ENCODE assay signal across 12 mouse cellular contexts in the genomic region with DNA sequence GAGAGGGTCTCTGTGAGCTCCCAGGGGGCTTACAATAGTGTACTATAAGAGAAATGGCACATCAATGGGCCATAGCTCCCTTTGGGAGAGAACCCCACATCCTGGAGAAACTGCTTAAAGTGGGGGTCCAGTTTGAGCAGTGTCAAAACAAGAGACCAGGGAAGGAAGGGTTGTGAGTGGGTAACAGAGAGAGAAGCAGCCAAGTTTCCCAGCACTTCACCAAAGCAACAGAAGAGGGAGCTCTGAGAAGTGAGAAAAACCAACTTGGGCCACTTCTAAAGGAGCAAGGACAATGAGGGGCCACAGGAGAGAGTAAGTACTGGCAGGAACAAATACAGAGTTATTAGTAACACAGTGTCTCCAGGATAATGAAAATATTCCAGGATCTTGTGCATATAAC. TPM values are rescaled to one million over a fixed set of nuclear protein-coding genes. Genes with fewer than 3 reads are reported as not detected.
A peak's percentile ranks its signal among the peaks of the same experiment; 100 is the strongest.
DNase-seq lines count a peak whose midpoint lies in the region; ATAC-seq and TF ChIP-seq lines count a peak whose summit lies in the region.
"Had no signal": no experiment of that assay in that cellular context is flagged by ENCODE, and none has a peak within 500 bp of the region (broad histone marks: within the 10 kb centered on the region; RNA-seq: fewer than 3 reads in every experiment).

No protein-coding gene starts in this region.

- H3K27ac ChIP-seq in heart, postnatal 0 days (ENCODE audit: low read depth) = no peak overlapping the region
- no peak overlapping the region for H3K27ac ChIP-seq in heart, embryonic 12.5 days (ENCODE audit: poor library complexity, severe bottlenecking)

- no peak overlapping the region for H3K4me3 ChIP-seq in heart, postnatal 0 days (ENCODE audit: low read depth, low read length)
- H3K4me3 ChIP-seq in heart, embryonic 12.5 days = no peak overlapping the region
- H3K4me3 ChIP-seq: erythroblast, embryonic 14.5 days had no signal

- H3K9me3 ChIP-seq in heart, postnatal 0 days (replicated peaks; ENCODE audit: control insufficient read depth, low read length) = no peaks in the 10 kb centered on the region
- H3K9me3 ChIP-seq in heart, embryonic 12.5 days (replicated peaks) = no peaks in the 10 kb centered on the region

- H3K9ac ChIP-seq in heart, postnatal 0 days (replicated peaks; ENCODE audit: low read depth, low read length) = no peak overlapping the region
- no peak overlapping the region for H3K9ac ChIP-seq in heart, embryonic 12.5 days

- no peaks in the 10 kb centered on the region for H3K4me1 ChIP-seq in heart, postnatal 0 days (ENCODE audit: control insufficient read depth, insufficient read depth)
- H3K4me1 ChIP-seq in heart, embryonic 12.5 days (replicated peaks) = peaks cover 10% of the 10 kb centered on the region; the same call in 1 of the 2 replicates

- no peaks in the 10 kb centered on the region for H3K36me3 ChIP-seq in heart, postnatal 0 days (replicated peaks; ENCODE audit: control insufficient read depth, insufficient read depth, low read length)
- H3K36me3 ChIP-seq in heart, embryonic 12.5 days = no peaks in the 10 kb centered on the region

- no peaks in the 10 kb centered on the region for H3K27me3 ChIP-seq in heart, postnatal 0 days (ENCODE audit: control insufficient read depth, insufficient read depth, low read length)
- H3K27me3 ChIP-seq in heart, embryonic 12.5 days (replicated peaks) = no peaks in the 10 kb centered on the region

- H3K4me2 ChIP-seq in heart, postnatal 0 days (ENCODE audit: low read depth, low read length) = no peak overlapping the region
- H3K4me2 ChIP-seq in heart, embryonic 12.5 days = no peak overlapping the region

- peak; percentile 53 for TF ChIP-seq CTCF in heart, postnatal 0 days (IDR thresholded peaks at IDR 0.05; ENCODE audit: low read depth)

- no peak for ATAC-seq in heart, postnatal 0 days (ENCODE audit: insufficient read depth, low read depth)
- ATAC-seq in heart, embryonic 12.5 days (ENCODE audit: insufficient number of reproducible peaks, low FRiP score) = no peak
- ATAC-seq in erythroid progenitor cell, adult 5-6 weeks (replicated peaks; ENCODE audit: low FRiP score, poor library complexity, severe bottlenecking) = no peak
- ATAC-seq: intestine, embryonic 16.5 days had no signal

- peak; percentile 23 for DNase-seq in heart, postnatal 0 days (ENCODE audit: low spot score)
- DNase-seq in A20 (ENCODE audit: low read depth, low spot score) (peak; percentile 24), R1 (ENCODE audit: low read depth, low spot score) (peak; percentile 24)
- peak; percentile 42 for DNase-seq in kidney, postnatal 10 days
- DNase-seq in ovary, postnatal 36 days (ENCODE audit: low spot score) = no peak
- no peak for DNase-seq in thymus, postnatal 14 days

- TF ChIP-seq EP300 in heart, postnatal 0 days (IDR thresholded peaks at IDR 0.05; ENCODE audit: low read depth) = no peak

RNA-seq across cellular contexts. Expression of a gene that starts 0.7 kb away (rescaled TPM):
- not detected in 2 replicates for total RNA-seq in heart, postnatal 0 days (2014; rRNA removed; ENCODE audit: low replicate concordance)
- not detected in 2 replicates for polyA plus RNA-seq in heart, postnatal 0 days (2015; fragmentation: Nextera tagmentation; extraction: Ambion mirVana)
- not detected in 2 replicates for polyA plus RNA-seq in heart, embryonic 12.5 days (2016; fragmentation: Nextera tagmentation; extraction: Ambion mirVana)
- not detected in 2 replicates for total RNA-seq in erythroid progenitor cell, adult 5-6 weeks (2015; ENCODE audit: low replicate concordance)
- not detected in 2 replicates for total RNA-seq in erythroid progenitor cell, adult 5-6 weeks (2017; ENCODE audit: low replicate concordance)
- polyA plus RNA-seq: erythroblast, embryonic 14.5 days; intestine, embryonic 16.5 days; liver, embryonic 16.5 days; neural tube, embryonic 14.5 days had no signal

RNA-seq across cellular contexts. Expression of a gene that starts 34.8 kb away (rescaled TPM):
- total RNA-seq in heart, postnatal 0 days (2014; rRNA removed; ENCODE audit: low replicate concordance) = not detected in 2 replicates
- not detected in 2 replicates for polyA plus RNA-seq in heart, postnatal 0 days (2015; fragmentation: Nextera tagmentation; extraction: Ambion mirVana)
- not detected in 2 replicates for polyA plus RNA-seq in heart, embryonic 12.5 days (2016; fragmentation: Nextera tagmentation; extraction: Ambion mirVana)
- not detected in 2 replicates for total RNA-seq in erythroid progenitor cell, adult 5-6 weeks (2015; ENCODE audit: low replicate concordance)
- not detected in 2 replicates for total RNA-seq in erythroid progenitor cell, adult 5-6 weeks (2017; ENCODE audit: low replicate concordance)
- polyA plus RNA-seq: erythroblast, embryonic 14.5 days; intestine, embryonic 16.5 days; liver, embryonic 16.5 days; neural tube, embryonic 14.5 days had no signal

RNA-seq across cellular contexts. Expression of a gene that starts 48.4 kb away (rescaled TPM):
- not detected in 2 replicates for total RNA-seq in heart, postnatal 0 days (2014; rRNA removed; ENCODE audit: low replicate concordance)
- not detected in 2 replicates for polyA plus RNA-seq in heart, postnatal 0 days (2015; fragmentation: Nextera tagmentation; extraction: Ambion mirVana)
- polyA plus RNA-seq in heart, embryonic 12.5 days (2016; fragmentation: Nextera tagmentation; extraction: Ambion mirVana) = not detected in 2 replicates
- not detected in 2 replicates for total RNA-seq in erythroid progenitor cell, adult 5-6 weeks (2015; ENCODE audit: low replicate concordance)
- not detected in 2 replicates for total RNA-seq in erythroid progenitor cell, adult 5-6 weeks (2017; ENCODE audit: low replicate concordance)
- polyA plus RNA-seq: erythroblast, embryonic 14.5 days; intestine, embryonic 16.5 days; liver, embryonic 16.5 days; neural tube, embryonic 14.5 days had no signal

Comparison
In these comparisons a context has a peak if more than half of its experiments do, and no peak if none do; other contexts are left out.
1. DNase-seq: peak in heart, postnatal 0 days (single experiment), A20 (single experiment), R1 (single experiment) and kidney, postnatal 10 days (single experiment); none in ovary, postnatal 36 days (single experiment) and thymus, postnatal 14 days (single experiment).